Comparison of ENCODE assay signal across 29 mouse cellular contexts in genomic region chr10:128968341-128968749, GRCm38 (mm10). TPM values are rescaled to one million over a fixed set of nuclear protein-coding genes. Genes with fewer than 3 reads are reported as not detected.
A peak's percentile ranks its signal among the peaks of the same experiment; 100 is the strongest.
DNase-seq lines count a peak whose midpoint lies in the region; ATAC-seq and TF ChIP-seq lines count a peak whose summit lies in the region.
"Had no signal": no experiment of that assay in that cellular context is flagged by ENCODE, and none has a peak within 500 bp of the region (broad histone marks: within the 10 kb centered on the region; RNA-seq: fewer than 3 reads in every experiment).

No protein-coding gene starts in this region.

- DNase-seq in kidney, postnatal 0 days (ENCODE audit: low spot score): peak; percentile 40
- DNase-seq in CH12.LX (ENCODE audit: extremely low read depth): no peak
- DNase-seq in fibroblast of lung, adult 2 months (ENCODE audit: low read depth): peak; percentile 59
- DNase-seq in thymus, postnatal 0 days (ENCODE audit: low spot score): no peak
- DNase-seq in layer of hippocampus, adult 9-10 months (ENCODE audit: low spot score): no peak
- DNase-seq in thymus, postnatal 10 days (ENCODE audit: low spot score in 2 of 2): no peak
- DNase-seq: B cell, adult 2 months; cerebellum, adult 8-10 months; gastrocnemius, postnatal 25 days; heart, adult 2 months; heart, postnatal 4 days; kidney, adult 2 months; kidney, postnatal 4 days; liver, embryonic 13.5 days; retina, postnatal 1 day; thymus, postnatal 14 days had no signal

- dilution Hi-C loops in CH12.LX (cut with MboI; ENCODE audit: extremely low pct_ligation_motif_present, extremely low pct_unique_long_range_greater_than_20kb, low sequenced_read_pairs): no loop called here

- no peak; the same call in 1 of the 2 replicates for ATAC-seq in kidney, postnatal 0 days (replicated peaks; ENCODE audit: low FRiP score, low read depth)
- ATAC-seq in kidney, embryonic 15.5 days (replicated peaks; ENCODE audit: low FRiP score): no peak
- ATAC-seq: forebrain, embryonic 13.5 days; hindbrain, embryonic 16.5 days had no signal

- TF ChIP-seq EP300 in CH12.LX (IDR thresholded peaks at IDR 0.05; ENCODE audit: low read length): no peak

- no peaks in the 10 kb centered on the region for H3K36me3 ChIP-seq in kidney, postnatal 0 days (ENCODE audit: insufficient read depth, low read length)
- no peaks in the 10 kb centered on the region for H3K36me3 ChIP-seq in kidney, embryonic 15.5 days
- H3K36me3 ChIP-seq in CH12.LX (replicated peaks in 1 of 2; ENCODE audit: control insufficient read depth in 1 of 2, insufficient read depth in 1 of 2, low read length in 1 of 2): no peaks in the 10 kb centered on the region
- H3K36me3 ChIP-seq in myocyte (ENCODE audit: control insufficient read depth, insufficient read depth): no peaks in the 10 kb centered on the region
- H3K36me3 ChIP-seq: heart, embryonic 15.5 days; liver, embryonic 13.5 days had no signal

- H3K4me3 ChIP-seq in kidney, postnatal 0 days (replicated peaks; ENCODE audit: low read depth, low read length): no peak overlapping the region
- H3K4me3 ChIP-seq in kidney, embryonic 15.5 days (replicated peaks): no peak overlapping the region
- H3K4me3 ChIP-seq in CH12.LX (replicated peaks in 1 of 3; ENCODE audit: low read depth in 2 of 3, low read length in 2 of 3, poor library complexity in 1 of 3): no peak overlapping the region
- H3K4me3 ChIP-seq in myocyte: no peak overlapping the region
- H3K4me3 ChIP-seq: forebrain, embryonic 13.5 days; heart, adult 2 months; heart, embryonic 15.5 days; liver, embryonic 13.5 days had no signal

- 18% methylated on average over 1 of the region's 1 CpGs for WGBS in kidney, postnatal 0 days
- WGBS in kidney, embryonic 15.5 days: 20% methylated on average over 1 of the region's 1 CpGs

- no peak overlapping the region for H3K9ac ChIP-seq in kidney, postnatal 0 days (ENCODE audit: low read depth, low read length)
- no peak overlapping the region for H3K9ac ChIP-seq in kidney, embryonic 15.5 days
- no peak overlapping the region for H3K9ac ChIP-seq in CH12.LX (ENCODE audit: insufficient read depth, low read depth)
- H3K9ac ChIP-seq: forebrain, embryonic 13.5 days; heart, embryonic 15.5 days; liver, embryonic 13.5 days had no signal

- no peak for TF ChIP-seq RAD21 in CH12.LX (IDR thresholded peaks at IDR 0.05; ENCODE audit: low read depth, low read length)

- in situ Hi-C loops in CH12.LX (cut with MboI; ENCODE audit: low pct_ligation_motif_present, low pct_unique_long_range_greater_than_20kb, low sequenced_read_pairs): no loop called here

- no peak overlapping the region for H3K4me2 ChIP-seq in kidney, postnatal 0 days (ENCODE audit: low read length)
- H3K4me2 ChIP-seq in kidney, embryonic 15.5 days: no peak overlapping the region
- H3K4me2 ChIP-seq in CH12.LX (ENCODE audit: insufficient read depth, low read depth, poor library complexity, severe bottlenecking) (no peak overlapping the region), myocyte (ENCODE audit: low read depth) (peak overlapping the region; percentile 26)
- H3K4me2 ChIP-seq: forebrain, embryonic 13.5 days; heart, embryonic 15.5 days; liver, embryonic 13.5 days; midbrain, embryonic 11.5 days had no signal

- no peak for TF ChIP-seq CTCF in kidney, postnatal 0 days (IDR thresholded peaks at IDR 0.05; ENCODE audit: low read depth)
- TF ChIP-seq CTCF in CH12.LX (conservative IDR thresholded peaks at IDR 0.05 in 1 of 2, IDR thresholded peaks at IDR 0.05 in 1 of 2; ENCODE audit: low read depth in 2 of 2, low read length in 2 of 2): no peak

- no peak for TF ChIP-seq POLR2A in CH12.LX (IDR thresholded peaks at IDR 0.05; ENCODE audit: low read depth, low read length)
- no peak for TF ChIP-seq POLR2A in myocyte (IDR thresholded peaks at IDR 0.05; ENCODE audit: insufficient read length, low read depth)

- H3K79me2 ChIP-seq in CH12.LX (replicated peaks; ENCODE audit: control insufficient read depth, extremely low read depth, insufficient read depth, poor library complexity, severe bottlenecking) (no peaks in the 10 kb centered on the region), myocyte (ENCODE audit: control insufficient read depth, insufficient read depth) (no peaks in the 10 kb centered on the region)

- no peaks in the 10 kb centered on the region for H3K27me3 ChIP-seq in kidney, postnatal 0 days (ENCODE audit: insufficient read depth, low read length)
- no peaks in the 10 kb centered on the region; the same call in none of the 2 replicates for H3K27me3 ChIP-seq in kidney, embryonic 15.5 days
- no peaks in the 10 kb centered on the region for H3K27me3 ChIP-seq in CH12.LX (replicated peaks)
- no peaks in the 10 kb centered on the region for H3K27me3 ChIP-seq in myocyte (ENCODE audit: control insufficient read depth, insufficient read depth, insufficient read length)
- H3K27me3 ChIP-seq: forebrain, embryonic 13.5 days; heart, embryonic 15.5 days had no signal

- no peak overlapping the region for H3K27ac ChIP-seq in kidney, postnatal 0 days
- no peak overlapping the region for H3K27ac ChIP-seq in kidney, embryonic 15.5 days
- H3K27ac ChIP-seq in CH12.LX (ENCODE audit: insufficient read depth, low read depth): no peak overlapping the region
- H3K27ac ChIP-seq: forebrain, embryonic 13.5 days; heart, adult 2 months; heart, embryonic 15.5 days; liver, embryonic 13.5 days had no signal

- no peak overlapping the region for H3ac ChIP-seq in myocyte (ENCODE audit: control insufficient read depth, insufficient read length)

- H3K9me3 ChIP-seq in kidney, postnatal 0 days (replicated peaks; ENCODE audit: low read length): no peaks in the 10 kb centered on the region
- no peaks in the 10 kb centered on the region for H3K9me3 ChIP-seq in kidney, embryonic 15.5 days (replicated peaks)
- no peaks in the 10 kb centered on the region for H3K9me3 ChIP-seq in CH12.LX (replicated peaks; ENCODE audit: low read length)
- H3K9me3 ChIP-seq: forebrain, embryonic 13.5 days; heart, embryonic 15.5 days; liver, embryonic 13.5 days had no signal

- H3K4me1 ChIP-seq in kidney, postnatal 0 days (replicated peaks; ENCODE audit: insufficient read depth, low read length): no peaks in the 10 kb centered on the region
- no peaks in the 10 kb centered on the region for H3K4me1 ChIP-seq in kidney, embryonic 15.5 days
- peaks cover 5 to 24% of the 10 kb centered on the region in 2 experiments; a peak in 3 of 4 replicates for H3K4me1 ChIP-seq in CH12.LX (ENCODE audit: control insufficient read depth in 1 of 2, insufficient read depth in 2 of 2)
- H3K4me1 ChIP-seq: forebrain, embryonic 13.5 days; heart, embryonic 15.5 days had no signal

TF ChIP-seq in CH12.LX, 34 proteins besides CTCF, POLR2A, EP300 and RAD21:
- TF ChIP-seq E2F4 (IDR thresholded peaks at IDR 0.05; ENCODE audit: insufficient replicate concordance, low read depth, low read length) (no peak), ETS1 (conservative IDR thresholded peaks at IDR 0.05; ENCODE audit: low read depth, low read length) (no peak), ZNF384 (IDR thresholded peaks at IDR 0.05; ENCODE audit: low read depth, low read length) (peak; percentile 68)

TF ChIP-seq in myocyte, 11 proteins besides CTCF, POLR2A, EP300 and RAD21 (continues in another document):
- TF ChIP-seq MYOG (IDR thresholded peaks at IDR 0.05; ENCODE audit: control insufficient read depth in 1 of 3, insufficient read depth in 1 of 3, insufficient read length in 2 of 3, low read depth in 2 of 3) (no peak), POLR2AphosphoS2 (IDR thresholded peaks at IDR 0.05; ENCODE audit: insufficient read length, low read depth) (no peak)

RNA-seq across cellular contexts. Expression of gene Mettl7b, which starts 7.6 kb away (rescaled TPM):
- 59.9 and 69.3 TPM in 2 replicates for polyA plus RNA-seq in kidney, postnatal 0 days (2015; fragmentation: Nextera tagmentation; extraction: Ambion mirVana)
- 5.6 and 6.4 TPM in 2 replicates for polyA plus RNA-seq in kidney, embryonic 15.5 days (2015; fragmentation: Nextera tagmentation; extraction: Ambion mirVana)
- total RNA-seq in CH12.LX (2012; rRNA removed) (not detected in 2 replicates), CH12.LX (2014; rRNA removed) (not detected in 2 replicates)
- polyA plus RNA-seq in CH12.LX (2012; ENCODE audit: insufficient read length, low read depth) (not detected in 2 replicates), myocyte (2012; fragmentation: generic; extraction: Trizol) (0.71 TPM)
- 3.4 and 5.5 TPM in 2 replicates for polyA plus RNA-seq in thymus, postnatal 0 days (2015; fragmentation: Nextera tagmentation; extraction: Ambion mirVana)
- total RNA-seq: heart, adult 2 months; layer of hippocampus, postnatal 10 days had no signal
- polyA plus RNA-seq: cortical plate, adult 2 months; embryonic facial prominence, embryonic 11.5 days; forebrain, embryonic 13.5 days; frontal cortex, adult 2 months; heart, embryonic 15.5 days; hindbrain, embryonic 16.5 days; limb, embryonic 11.5 days; liver, embryonic 13.5 days; midbrain, embryonic 11.5 days; neural tube, embryonic 11.5 days had no signal

RNA-seq across cellular contexts. Expression of gene Olfr9, which starts 20.9 kb away (rescaled TPM):
- not detected in 2 replicates for polyA plus RNA-seq in kidney, postnatal 0 days (2015; fragmentation: Nextera tagmentation; extraction: Ambion mirVana)
- not detected in 2 replicates for polyA plus RNA-seq in kidney, embryonic 15.5 days (2015; fragmentation: Nextera tagmentation; extraction: Ambion mirVana)
- total RNA-seq in CH12.LX (2012; rRNA removed) (not detected in 2 replicates), CH12.LX (2014; rRNA removed) (not detected in 2 replicates)
- polyA plus RNA-seq in CH12.LX (2012; ENCODE audit: insufficient read length, low read depth) (not detected in 2 replicates), myocyte (2012; fragmentation: generic; extraction: Trizol) (not detected)
- polyA plus RNA-seq in thymus, postnatal 0 days (2015; fragmentation: Nextera tagmentation; extraction: Ambion mirVana): not detected in 2 replicates
- total RNA-seq: adrenal gland, postnatal 36 days; gastrocnemius, postnatal 25 days; heart, adult 2 months; heart, postnatal 4 days; layer of hippocampus, postnatal 10 days had no signal
- polyA plus RNA-seq: cortical plate, adult 2 months; embryonic facial prominence, embryonic 11.5 days; forebrain, embryonic 13.5 days; frontal cortex, adult 2 months; heart, adult 2 months; heart, embryonic 15.5 days; hindbrain, embryonic 16.5 days; kidney, adult 2 months; limb, embryonic 11.5 days; liver, embryonic 13.5 days; midbrain, embryonic 11.5 days; neural tube, embryonic 11.5 days had no signal

RNA-seq across cellular contexts. Expression of gene Itga7, which starts 34.7 kb away (rescaled TPM):
- 3.8 TPM in 2 replicates for polyA plus RNA-seq in kidney, postnatal 0 days (2015; fragmentation: Nextera tagmentation; extraction: Ambion mirVana)
- polyA plus RNA-seq in kidney, embryonic 15.5 days (2015; fragmentation: Nextera tagmentation; extraction: Ambion mirVana): 3.6 and 4.2 TPM in 2 replicates
- total RNA-seq in CH12.LX (2012; rRNA removed) (0.34 and 0.64 TPM in 2 replicates), CH12.LX (2014; rRNA removed) (0.14 and 0.55 TPM in 2 replicates)
- polyA plus RNA-seq in CH12.LX (2012; ENCODE audit: insufficient read length, low read depth) (0.63 and 0.74 TPM in 2 replicates), myocyte (2012; fragmentation: generic; extraction: Trizol) (635 TPM)
- polyA plus RNA-seq in thymus, postnatal 0 days (2015; fragmentation: Nextera tagmentation; extraction: Ambion mirVana): 2.4 and 2.5 TPM in 2 replicates

RNA-seq across cellular contexts. Expression of gene Olfr763, which starts 42.2 kb away (rescaled TPM):
- not detected in 2 replicates for polyA plus RNA-seq in kidney, postnatal 0 days (2015; fragmentation: Nextera tagmentation; extraction: Ambion mirVana)
- polyA plus RNA-seq in kidney, embryonic 15.5 days (2015; fragmentation: Nextera tagmentation; extraction: Ambion mirVana): not detected in 2 replicates
- total RNA-seq in CH12.LX (2012; rRNA removed) (not detected in 2 replicates), CH12.LX (2014; rRNA removed) (not detected in 2 replicates)
- polyA plus RNA-seq in CH12.LX (2012; ENCODE audit: insufficient read length, low read depth) (not detected in 2 replicates), myocyte (2012; fragmentation: generic; extraction: Trizol) (0.05 TPM)
- not detected in 2 replicates for polyA plus RNA-seq in thymus, postnatal 0 days (2015; fragmentation: Nextera tagmentation; extraction: Ambion mirVana)
- total RNA-seq: adrenal gland, postnatal 36 days; gastrocnemius, postnatal 25 days; heart, adult 2 months; heart, postnatal 4 days; layer of hippocampus, postnatal 10 days had no signal
- polyA plus RNA-seq: cortical plate, adult 2 months; embryonic facial prominence, embryonic 11.5 days; forebrain, embryonic 13.5 days; frontal cortex, adult 2 months; heart, adult 2 months; heart, embryonic 15.5 days; hindbrain, embryonic 16.5 days; kidney, adult 2 months; limb, embryonic 11.5 days; liver, embryonic 13.5 days; midbrain, embryonic 11.5 days; neural tube, embryonic 11.5 days had no signal

RNA-seq across cellular contexts. Expression of gene Bloc1s1, which starts 44.5 kb away (rescaled TPM):
- 272 and 276 TPM in 2 replicates for polyA plus RNA-seq in kidney, postnatal 0 days (2015; fragmentation: Nextera tagmentation; extraction: Ambion mirVana)
- 220 and 231 TPM in 2 replicates for polyA plus RNA-seq in kidney, embryonic 15.5 days (2015; fragmentation: Nextera tagmentation; extraction: Ambion mirVana)
- total RNA-seq in CH12.LX (2012; rRNA removed) (67.8 and 74.4 TPM in 2 replicates), CH12.LX (2014; rRNA removed) (33.6 and 34.1 TPM in 2 replicates)
- polyA plus RNA-seq in CH12.LX (2012; ENCODE audit: insufficient read length, low read depth) (37.1 and 46.9 TPM in 2 replicates), myocyte (2012; fragmentation: generic; extraction: Trizol) (238 TPM)
- polyA plus RNA-seq in thymus, postnatal 0 days (2015; fragmentation: Nextera tagmentation; extraction: Ambion mirVana): 251 and 253 TPM in 2 replicates

Comparison
In these comparisons a context has a peak if more than half of its experiments do, and no peak if none do; other contexts are left out.
1. DNase-seq: peak in kidney, postnatal 0 days (single experiment) and fibroblast of lung, adult 2 months (single experiment); none in CH12.LX (single experiment), thymus, postnatal 0 days (single experiment), layer of hippocampus, adult 9-10 months (single experiment) and thymus, postnatal 10 days (0 of 2).
2. RNA of gene Itga7, which starts 34.7 kb away (polyA plus RNA-seq): 635 TPM in myocyte (single experiment); 3.8 TPM in kidney, postnatal 0 days, 3.6 to 4.2 TPM in kidney, embryonic 15.5 days, 2.4 to 2.5 TPM in thymus, postnatal 0 days and 0.63 to 0.74 TPM in CH12.LX; every median in the first group is over 100 times any median in the second.